Mouse (Mus musculus) heart, adult 11 months (tissue): ENCODE results near the gene Tmem30b.
A peak's percentile ranks its signal among the peaks of the same experiment; 100 is the strongest.

Experiments
- DNase-seq: peaks from one replicate; pipeline ENCODE4 v3.0.0; 2022

Tmem30b gene

GRCm38 (mm10) chr12:73516516-73516915 is 29.7 kb downstream of the Tmem30b start:
- no peak for DNase-seq

- DNase-seq, result no peak
Measured at GRCm38 (mm10) chr12:73514722-73515121, 31.5 kb downstream of the Tmem30b start.

GRCm38 (mm10) chr12:73513958-73514357 is 32.2 kb downstream of the Tmem30b start:
- no peak for DNase-seq

- DNase-seq, result no peak
Measured at GRCm38 (mm10) chr12:73511467-73512047, 34.6 kb downstream of the Tmem30b start.

- DNase-seq, result peak; percentile 97
Measured at GRCm38 (mm10) chr12:73507105-73507504, 39.1 kb downstream of the Tmem30b start.

GRCm38 (mm10) chr12:73506648-73507047 is 39.5 kb downstream of the Tmem30b start:
- no peak for DNase-seq

GRCm38 (mm10) chr12:73500689-73501326 is 45.4 kb downstream of the Tmem30b start:
- peak; percentile 92 for DNase-seq

GRCm38 (mm10) chr12:73495172-73495571 is 51.0 kb downstream of the Tmem30b start:
- DNase-seq, result no peak

GRCm38 (mm10) chr12:73493929-73494530 is 52.2 kb downstream of the Tmem30b start:
- no peak for DNase-seq
